Mouse (Mus musculus) erythroblast, embryonic 14.5 days (primary cell): ENCODE data around the gene Birc7.

Experiments
- GATA1 ChIP-seq: IDR thresholded peaks from 2 replicates; pipeline ENCODE4 v1.6.1; 2012; ENCODE audit warnings: low read length, inconsistent platforms, mixed read lengths
- TAL1 ChIP-seq: IDR thresholded peaks from 3 replicates; pipeline ENCODE4 v1.6.1; 2012; ENCODE audit warnings: low read length, inconsistent platforms, mixed read lengths

DNA sequence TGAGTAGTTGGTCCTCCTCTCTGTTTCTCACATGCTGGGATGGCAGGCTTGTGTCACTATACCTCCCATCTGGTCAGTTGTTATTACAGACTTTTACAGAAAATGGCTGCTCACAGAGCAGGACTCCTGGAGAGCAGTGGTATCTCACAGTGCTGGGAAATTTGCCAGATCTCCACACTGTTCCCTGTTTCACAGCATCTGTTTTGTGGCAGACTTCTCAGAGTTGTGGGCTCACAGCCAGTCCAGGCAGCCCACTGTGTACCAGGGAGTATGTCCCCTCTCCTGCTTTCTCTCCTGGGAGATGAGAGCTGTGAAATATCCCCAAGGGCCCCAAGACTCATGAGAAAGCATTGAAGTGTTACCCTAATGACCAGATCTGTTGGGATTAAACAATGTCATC, 13.0 kb downstream of the Birc7 start:
- TF ChIP-seq GATA1 (no peak), TAL1 (no peak)
